Mouse (Mus musculus): ENCODE measurements around the gene Cox18. TPM values are rescaled to one million over a fixed set of nuclear protein-coding genes. Genes with fewer than 3 reads are reported as not detected.
A peak's percentile ranks its signal among the peaks of the same experiment; 100 is the strongest.

Gene Cox18
- polyA plus RNA-seq, 1 experiment from 2014 or later = 30.6 TPM

DNA sequence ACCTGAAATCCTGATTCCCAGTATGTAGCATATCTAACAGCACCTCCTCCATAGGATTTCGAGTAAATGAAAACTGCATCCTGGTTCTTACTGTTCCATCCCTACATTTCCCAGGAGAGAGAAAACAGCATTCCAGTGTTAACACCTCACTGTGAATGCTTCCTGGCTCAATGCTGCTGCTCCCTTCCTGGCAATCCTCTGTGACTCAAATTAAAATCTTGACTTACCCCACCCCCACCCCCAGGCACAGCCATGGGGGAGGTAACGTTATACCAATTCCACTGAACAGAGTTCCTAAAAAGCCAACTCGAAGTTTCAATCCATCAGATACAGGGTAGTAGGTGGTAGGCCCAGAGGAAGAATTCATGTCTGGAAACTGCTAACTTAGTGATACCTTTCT lies 864 bp downstream of the Cox18 start:
- Histone ChIP-seq H3K4me1 (replicated peaks) (peaks cover 12% of the 10 kb centered on the region), H3K4me3 (peak overlapping the region; percentile 93), H3K4me2 (peak overlapping the region; percentile 80), H3K9me3 (replicated peaks) (no peaks in the 10 kb centered on the region), H3K27ac (ENCODE audit: poor library complexity, severe bottlenecking) (peak overlapping the region; percentile 93; the same call in 1 of the 2 replicates), H3K27me3 (replicated peaks) (no peaks in the 10 kb centered on the region), H3K9ac (peak overlapping the region; percentile 91), H3K36me3 (peaks cover 49% of the 10 kb centered on the region)
- 18% methylated on average over 3 of the region's 3 CpGs for WGBS
- no peak for ATAC-seq (ENCODE audit: insufficient number of reproducible peaks, low FRiP score)

DNA sequence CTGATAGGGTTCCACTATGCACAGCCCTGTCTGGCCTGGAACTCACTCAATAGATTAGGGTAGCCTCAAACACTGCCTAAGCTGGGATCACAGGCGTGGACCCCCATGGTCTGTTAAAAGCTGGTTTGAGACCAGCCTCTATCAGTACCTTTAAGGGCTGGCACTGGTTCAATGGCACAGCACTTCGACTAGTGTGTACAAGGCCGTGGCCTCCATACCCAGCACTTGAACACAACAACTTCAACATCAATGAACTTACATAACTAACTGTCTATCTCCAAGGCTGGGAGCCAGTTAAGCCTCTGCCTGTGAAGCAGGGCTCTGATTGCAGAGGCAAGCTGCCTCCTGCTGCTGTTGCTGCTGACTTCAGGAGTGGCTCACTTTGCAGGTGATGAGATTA lies 6.0 kb downstream of the Cox18 start:
- Histone ChIP-seq H3K4me3 (no peak overlapping the region), H3K27ac (ENCODE audit: poor library complexity, severe bottlenecking) (no peak overlapping the region), H3K4me1 (replicated peaks) (peaks cover 6% of the 10 kb centered on the region), H3K9ac (no peak overlapping the region), H3K27me3 (replicated peaks) (no peaks in the 10 kb centered on the region), H3K4me2 (no peak overlapping the region), H3K36me3 (peaks cover 79% of the 10 kb centered on the region), H3K9me3 (replicated peaks) (peaks cover 3% of the 10 kb centered on the region; the same call in 1 of the 2 replicates)
- 90% methylated on average over 3 of the region's 3 CpGs for WGBS
- no peak for ATAC-seq (ENCODE audit: insufficient number of reproducible peaks, low FRiP score)

GRCm38 (mm10) chr5:90217226-90217625 lies 6.6 kb downstream of the Cox18 start:
- peaks cover 79% of the 10 kb centered on the region for H3K36me3 ChIP-seq
- ATAC-seq (ENCODE audit: insufficient number of reproducible peaks, low FRiP score) = no peak
- peaks cover 3% of the 10 kb centered on the region; the same call in 1 of the 2 replicates for H3K9me3 ChIP-seq (replicated peaks)

DNA sequence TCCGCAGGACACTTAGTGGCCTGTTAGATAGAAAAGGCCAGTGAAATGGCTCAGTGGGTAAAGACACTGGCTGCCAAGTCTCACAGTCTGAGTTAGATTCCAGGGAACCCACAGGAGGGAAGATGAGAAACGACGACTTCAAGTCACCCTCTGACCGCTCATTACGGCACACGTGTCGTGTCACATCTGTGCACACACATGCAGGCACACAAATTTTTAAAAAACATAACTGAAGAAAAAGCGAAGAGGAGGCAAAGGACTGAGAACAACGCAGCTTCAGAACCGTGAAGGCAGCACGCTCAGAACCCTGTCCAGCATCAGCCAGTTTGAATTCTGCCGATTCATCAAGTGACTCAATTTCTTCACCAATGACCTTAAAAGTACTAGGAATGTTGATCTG lies 10.4 kb downstream of the Cox18 start:
- no peak for ATAC-seq (ENCODE audit: insufficient number of reproducible peaks, low FRiP score)
- Histone ChIP-seq H3K9me3 (replicated peaks) (peaks cover 3% of the 10 kb centered on the region; the same call in 1 of the 2 replicates), H3K4me2 (no peak overlapping the region), H3K27ac (ENCODE audit: poor library complexity, severe bottlenecking) (no peak overlapping the region), H3K27me3 (replicated peaks) (no peaks in the 10 kb centered on the region), H3K4me1 (replicated peaks) (no peaks in the 10 kb centered on the region), H3K36me3 (peaks cover 49% of the 10 kb centered on the region), H3K9ac (no peak overlapping the region), H3K4me3 (no peak overlapping the region)
- 92% methylated on average over 12 of the region's 12 CpGs for WGBS

More at GRCm38 (mm10) chr5:90217226-90217625, 6.6 kb downstream of the Cox18 start:
- Histone ChIP-seq H3K4me2 (no peak overlapping the region), H3K9ac (no peak overlapping the region), H3K4me3 (no peak overlapping the region), H3K27me3 (replicated peaks) (no peaks in the 10 kb centered on the region), H3K27ac (ENCODE audit: poor library complexity, severe bottlenecking) (no peak overlapping the region), H3K4me1 (replicated peaks) (0 out of 2 replicates have a peak, but pooled peaks cover 1% of the 10 kb centered on the region)
- WGBS = 88% methylated on average over 12 of the region's 12 CpGs

DNA sequence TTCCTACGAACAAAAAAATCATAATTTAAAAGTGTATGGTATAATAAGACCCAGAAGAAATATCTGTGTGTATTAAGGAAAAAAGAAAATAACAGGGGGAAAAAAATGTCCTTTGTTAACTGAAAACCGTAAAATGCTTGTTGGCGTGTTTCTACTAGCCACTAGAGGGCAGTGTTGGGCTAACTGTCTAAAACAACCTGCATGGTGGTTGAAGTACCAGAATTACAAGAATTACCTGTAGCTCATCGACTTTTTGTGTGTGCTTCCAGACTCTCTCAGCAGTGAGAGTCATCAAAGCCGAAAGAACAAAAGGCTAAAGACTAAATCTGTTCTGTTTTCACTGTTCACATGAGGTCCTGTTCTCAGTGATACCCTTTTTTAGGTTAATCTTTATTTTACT lies 20.6 kb downstream of the Cox18 start:
- WGBS = 20% methylated on average over 5 of the region's 5 CpGs
- no peak overlapping the region for H3K9ac ChIP-seq
- no peaks in the 10 kb centered on the region for H3K36me3 ChIP-seq
- no peak overlapping the region for H3K27ac ChIP-seq (ENCODE audit: poor library complexity, severe bottlenecking)
- H3K4me2 ChIP-seq = no peak overlapping the region
- no peaks in the 10 kb centered on the region for H3K27me3 ChIP-seq (replicated peaks)
- ATAC-seq (ENCODE audit: insufficient number of reproducible peaks, low FRiP score) = no peak
- H3K9me3 ChIP-seq (replicated peaks) = no peaks in the 10 kb centered on the region
- H3K4me1 ChIP-seq (replicated peaks) = no peaks in the 10 kb centered on the region
- no peak overlapping the region for H3K4me3 ChIP-seq

DNA sequence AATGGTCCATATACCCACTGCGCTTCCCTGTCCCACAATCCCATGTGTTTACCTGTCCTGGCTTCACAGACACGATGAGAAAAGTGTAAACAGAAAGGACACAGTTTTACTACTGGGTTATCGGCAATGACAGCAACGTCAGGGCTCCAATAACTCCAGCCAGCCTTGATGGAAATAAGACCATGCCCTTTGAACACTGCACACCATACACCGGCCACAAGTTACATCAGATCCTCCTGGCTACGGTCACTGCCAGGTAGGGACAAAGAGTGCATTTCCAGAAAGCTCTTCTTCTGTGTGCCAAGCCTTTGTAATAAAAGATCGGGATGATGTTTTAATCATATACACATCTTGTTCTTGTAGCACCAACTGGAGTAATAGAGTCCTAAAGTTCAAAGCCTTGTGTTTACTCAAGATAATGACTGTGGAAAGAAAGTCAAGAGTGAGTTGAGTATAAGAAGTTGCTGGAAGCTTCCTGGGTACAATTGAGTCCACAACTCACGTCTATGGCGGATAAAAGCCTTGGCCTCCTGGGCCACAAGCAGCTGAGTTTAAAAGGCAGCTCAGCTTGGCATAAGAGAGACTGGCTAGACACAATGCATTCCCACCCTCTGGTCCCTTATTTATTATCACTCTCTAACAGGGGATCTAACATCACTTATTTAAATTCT lies 21.2 kb downstream of the Cox18 start:
- Histone ChIP-seq H3K9ac (no peak overlapping the region), H3K4me1 (replicated peaks) (no peaks in the 10 kb centered on the region), H3K9me3 (replicated peaks) (no peaks in the 10 kb centered on the region), H3K4me2 (no peak overlapping the region), H3K27ac (ENCODE audit: poor library complexity, severe bottlenecking) (no peak overlapping the region), H3K36me3 (no peaks in the 10 kb centered on the region), H3K27me3 (replicated peaks) (no peaks in the 10 kb centered on the region), H3K4me3 (no peak overlapping the region)
- WGBS = 75% methylated on average over 9 of the region's 9 CpGs
- ATAC-seq (ENCODE audit: insufficient number of reproducible peaks, low FRiP score) = no peak

DNA sequence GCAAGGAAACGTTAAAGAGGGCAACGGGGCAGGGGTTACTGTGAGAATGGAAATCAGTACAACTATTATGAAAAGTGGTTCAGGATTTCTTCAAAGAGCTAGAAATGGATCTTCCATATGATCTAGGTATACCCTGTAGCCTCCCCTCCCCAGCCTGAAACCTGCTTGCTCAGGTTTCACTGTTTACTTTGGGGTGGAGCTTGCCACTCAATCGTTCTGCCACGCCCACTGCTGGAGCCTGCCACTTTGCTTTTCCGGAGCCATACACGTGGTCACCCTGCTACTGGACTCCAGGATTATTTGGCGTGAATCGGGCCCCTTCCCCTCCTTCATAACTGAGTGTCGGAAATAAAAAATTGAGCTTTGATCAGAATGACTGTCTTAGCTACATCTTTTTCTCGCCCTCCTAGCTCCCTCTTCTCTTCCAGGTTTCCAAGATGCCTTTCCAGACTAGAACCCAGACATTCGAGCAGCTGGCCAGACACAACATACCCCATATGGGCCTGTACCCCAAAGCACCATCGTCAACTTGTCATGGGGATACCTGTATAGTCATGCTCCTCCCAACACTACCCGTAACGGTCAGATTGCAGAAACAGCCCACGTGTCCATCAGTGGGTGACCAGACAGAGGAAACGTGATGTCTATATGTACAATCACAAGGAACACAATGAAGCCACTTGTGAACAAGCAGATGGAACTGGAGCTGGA lies 23.7 kb downstream of the Cox18 start:
- no peaks in the 10 kb centered on the region for H3K27me3 ChIP-seq (replicated peaks)
- H3K36me3 ChIP-seq = no peaks in the 10 kb centered on the region
- H3K9ac ChIP-seq = no peak overlapping the region
- no peak overlapping the region for H3K4me3 ChIP-seq
- whole genome bisulfite sequencing = 52% methylated on average over 16 of the region's 16 CpGs
- no peaks in the 10 kb centered on the region for H3K9me3 ChIP-seq (replicated peaks)
- no peak overlapping the region for H3K4me2 ChIP-seq
- no peaks in the 10 kb centered on the region for H3K4me1 ChIP-seq (replicated peaks)
- no peak for ATAC-seq (ENCODE audit: insufficient number of reproducible peaks, low FRiP score)
- no peak overlapping the region for H3K27ac ChIP-seq (ENCODE audit: poor library complexity, severe bottlenecking)

GRCm38 (mm10) chr5:90194831-90195230 lies 29.0 kb downstream of the Cox18 start:
- ATAC-seq (ENCODE audit: insufficient number of reproducible peaks, low FRiP score) = no peak
- Histone ChIP-seq H3K9me3 (replicated peaks) (no peaks in the 10 kb centered on the region), H3K4me3 (no peak overlapping the region), H3K36me3 (no peaks in the 10 kb centered on the region), H3K4me2 (no peak overlapping the region), H3K27ac (ENCODE audit: poor library complexity, severe bottlenecking) (no peak overlapping the region), H3K27me3 (replicated peaks) (no peaks in the 10 kb centered on the region), H3K9ac (no peak overlapping the region), H3K4me1 (replicated peaks) (no peaks in the 10 kb centered on the region)
- WGBS = 21% methylated on average over 6 of the region's 6 CpGs

DNA sequence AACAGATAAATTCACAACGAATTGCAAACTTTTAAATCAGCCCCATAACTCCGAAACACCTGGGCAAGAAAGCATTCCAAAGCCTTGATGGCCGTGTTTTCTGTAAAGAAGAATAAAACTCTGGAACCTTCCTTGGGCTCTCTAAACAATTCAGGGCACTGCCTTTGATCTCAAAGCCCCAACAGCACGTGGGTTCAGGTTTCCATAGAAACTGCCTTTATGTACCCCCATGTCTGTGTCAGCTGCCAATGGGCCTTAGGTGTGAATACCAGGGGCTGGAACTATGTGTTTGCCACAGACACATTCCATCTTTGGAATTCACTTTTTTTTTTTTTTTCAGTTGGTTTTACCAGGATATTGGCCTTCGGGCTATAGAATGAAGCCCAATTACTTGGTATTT lies 41.0 kb downstream of the Cox18 start:
- peaks cover 6% of the 10 kb centered on the region; the same call in 1 of the 2 replicates for H3K9me3 ChIP-seq (replicated peaks)
- H3K36me3 ChIP-seq = no peaks in the 10 kb centered on the region
- no peak overlapping the region for H3K9ac ChIP-seq
- no peaks in the 10 kb centered on the region for H3K4me1 ChIP-seq (replicated peaks)
- no peak overlapping the region for H3K4me3 ChIP-seq
- 73% methylated on average over 5 of the region's 5 CpGs for WGBS
- ATAC-seq (ENCODE audit: insufficient number of reproducible peaks, low FRiP score) = no peak
- no peaks in the 10 kb centered on the region for H3K27me3 ChIP-seq (replicated peaks)
- H3K27ac ChIP-seq (ENCODE audit: poor library complexity, severe bottlenecking) = no peak overlapping the region
- no peak overlapping the region for H3K4me2 ChIP-seq

DNA sequence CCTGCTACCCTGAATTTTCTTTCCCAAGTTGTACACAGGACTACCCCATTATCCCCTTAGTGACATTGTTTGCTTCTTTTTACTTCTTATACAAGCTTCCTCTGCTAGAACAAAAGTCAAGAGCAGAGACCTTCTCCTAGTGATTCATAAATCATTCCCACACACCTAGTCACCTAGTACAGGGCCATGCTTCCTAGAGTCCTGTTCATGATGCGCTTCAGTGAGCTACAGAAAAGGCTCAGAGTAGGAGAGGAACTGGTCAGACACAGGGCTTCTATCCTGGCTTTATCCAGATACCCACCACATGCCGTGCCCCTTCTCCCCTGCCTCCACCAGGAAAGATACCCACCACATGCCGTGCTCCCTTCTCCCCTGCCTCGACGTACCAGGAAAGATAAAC lies 44.7 kb downstream of the Cox18 start:
- WGBS = 78% methylated on average over 5 of the region's 5 CpGs
- H3K4me2 ChIP-seq = no peak overlapping the region
- no peak overlapping the region for H3K4me3 ChIP-seq
- H3K36me3 ChIP-seq = no peaks in the 10 kb centered on the region
- H3K27me3 ChIP-seq (replicated peaks) = no peaks in the 10 kb centered on the region
- no peak overlapping the region for H3K27ac ChIP-seq (ENCODE audit: poor library complexity, severe bottlenecking)
- ATAC-seq (ENCODE audit: insufficient number of reproducible peaks, low FRiP score) = no peak
- H3K9me3 ChIP-seq (replicated peaks) = no peaks in the 10 kb centered on the region
- H3K4me1 ChIP-seq (replicated peaks) = no peaks in the 10 kb centered on the region
- H3K9ac ChIP-seq = no peak overlapping the region

DNA sequence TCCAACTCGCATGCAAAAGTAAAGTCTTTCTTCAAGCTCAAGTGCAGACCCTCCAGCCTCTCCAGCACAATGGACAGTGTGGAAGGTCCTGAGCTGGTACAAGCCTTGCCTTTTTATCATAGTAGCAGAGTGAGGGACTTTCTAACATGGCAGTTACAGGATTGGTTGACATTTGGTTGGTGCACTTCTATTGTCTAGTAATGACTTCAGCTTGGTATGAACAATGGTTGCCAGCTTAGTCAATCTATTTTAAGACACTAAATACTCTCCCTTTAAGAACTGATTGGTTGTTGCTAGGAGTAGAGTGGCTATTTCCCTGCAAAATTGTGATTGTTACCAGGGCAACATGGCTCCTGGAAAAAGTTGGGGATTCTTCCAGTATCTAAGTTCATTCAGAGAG lies 45.7 kb downstream of the Cox18 start:
- 80% methylated on average over 1 of the region's 1 CpGs for WGBS
- Histone ChIP-seq H3K4me2 (no peak overlapping the region), H3K27ac (ENCODE audit: poor library complexity, severe bottlenecking) (peak overlapping the region; percentile 72), H3K36me3 (no peaks in the 10 kb centered on the region), H3K9me3 (replicated peaks) (no peaks in the 10 kb centered on the region), H3K4me1 (replicated peaks) (no peaks in the 10 kb centered on the region), H3K9ac (no peak overlapping the region), H3K27me3 (replicated peaks) (no peaks in the 10 kb centered on the region), H3K4me3 (no peak overlapping the region)
- no peak for ATAC-seq (ENCODE audit: insufficient number of reproducible peaks, low FRiP score)
